Mouse (Mus musculus) right cerebral cortex, postnatal 36 days (tissue): ENCODE data around the gene Cnnm4.

ENCODE experiments used
- DNase-seq, 2 experiments: peaks; one replicate each; pipeline ENCODE4 v3.0.0; 2022; ENCODE audit warnings: low spot score in 2 of 2, mixed read lengths in 1 of 2

Gene Cnnm4

GRCm38 (mm10) chr1:36542925-36543324 is 71.5 kb downstream of the Cnnm4 start:
- DNase-seq, result no peak

GRCm38 (mm10) chr1:36545382-36545781 is 74.0 kb downstream of the Cnnm4 start:
- no peak for DNase-seq

GRCm38 (mm10) chr1:36545845-36546600 is 74.6 kb downstream of the Cnnm4 start:
- DNase-seq, result no peak

- DNase-seq, result peak; percentile 98
Observed at GRCm38 (mm10) chr1:36546888-36547471, 75.6 kb downstream of the Cnnm4 start, which contains the start of gene Ankrd39. Gene Ankrd39, minus strand, starts transcription at chr1:36547445.

- no peak for DNase-seq
Observed at GRCm38 (mm10) chr1:36547981-36548598, 76.7 kb downstream of the Cnnm4 start.

- DNase-seq, result no peak
Observed at GRCm38 (mm10) chr1:36548771-36549170, 77.4 kb downstream of the Cnnm4 start.

GRCm38 (mm10) chr1:36549491-36549890 is 78.1 kb downstream of the Cnnm4 start:
- no peak for DNase-seq

- DNase-seq, result no peak
Observed at GRCm38 (mm10) chr1:36550075-36550863, 78.8 kb downstream of the Cnnm4 start.

GRCm38 (mm10) chr1:36551904-36552303 is 80.5 kb downstream of the Cnnm4 start:
- no peak for DNase-seq

- DNase-seq, result no peak
Observed at GRCm38 (mm10) chr1:36552506-36552905, 81.1 kb downstream of the Cnnm4 start.

GRCm38 (mm10) chr1:36554633-36555399 is 83.4 kb downstream of the Cnnm4 start:
- DNase-seq, result no peak

GRCm38 (mm10) chr1:36555798-36556395 is 84.5 kb downstream of the Cnnm4 start:
- DNase-seq, result no peak

- DNase-seq, result peak; percentile 79 to 87
Observed at GRCm38 (mm10) chr1:36556553-36557456, 85.4 kb downstream of the Cnnm4 start.

- peak; percentile 42 to 58 for DNase-seq
Observed at GRCm38 (mm10) chr1:36557457-36558011, 86.1 kb downstream of the Cnnm4 start.
